Mouse (Mus musculus) erythroid progenitor cell, adult 5-6 weeks (primary cell): ENCODE data around the gene Hprt. TPM values are rescaled to one million over a fixed set of nuclear protein-coding genes. Genes with fewer than 3 reads are reported as not detected.
"Not testable (repeated sequence)": the region's sequence is repeated elsewhere in the genome, so short reads cannot be mapped to it uniquely, and the experiment has no call there.

Experiments
- ATAC-seq: replicated peaks from 2 replicates; pipeline ENCODE4 v1.8.0; 2016; ENCODE audit warnings: moderate number of reproducible peaks, mild to moderate bottlenecking, moderate TSS enrichment, inconsistent platforms; ENCODE audit not compliant: poor library complexity, low FRiP score, severe bottlenecking
- total RNA-seq, 2 experiments: library from RNA; stranded (forward) in 1 of 2; stranded (reverse) in 1 of 2; fragments of 150-400 nt in 1 of 2; fragments of 186-747, 209-891 nt in 1 of 2; gene quantifications; 2 replicates each; pipeline versions ENCODE4 v1.2.3 to v1.2.4; 2015 to 2017; ENCODE audit warnings: low replicate concordance in 2 of 2

The Hprt gene
- total RNA-seq (2015; ENCODE audit: low replicate concordance): 82.6 and 119 TPM in 2 replicates
- total RNA-seq (2017; ENCODE audit: low replicate concordance): 86.4 and 105 TPM in 2 replicates

DNA sequence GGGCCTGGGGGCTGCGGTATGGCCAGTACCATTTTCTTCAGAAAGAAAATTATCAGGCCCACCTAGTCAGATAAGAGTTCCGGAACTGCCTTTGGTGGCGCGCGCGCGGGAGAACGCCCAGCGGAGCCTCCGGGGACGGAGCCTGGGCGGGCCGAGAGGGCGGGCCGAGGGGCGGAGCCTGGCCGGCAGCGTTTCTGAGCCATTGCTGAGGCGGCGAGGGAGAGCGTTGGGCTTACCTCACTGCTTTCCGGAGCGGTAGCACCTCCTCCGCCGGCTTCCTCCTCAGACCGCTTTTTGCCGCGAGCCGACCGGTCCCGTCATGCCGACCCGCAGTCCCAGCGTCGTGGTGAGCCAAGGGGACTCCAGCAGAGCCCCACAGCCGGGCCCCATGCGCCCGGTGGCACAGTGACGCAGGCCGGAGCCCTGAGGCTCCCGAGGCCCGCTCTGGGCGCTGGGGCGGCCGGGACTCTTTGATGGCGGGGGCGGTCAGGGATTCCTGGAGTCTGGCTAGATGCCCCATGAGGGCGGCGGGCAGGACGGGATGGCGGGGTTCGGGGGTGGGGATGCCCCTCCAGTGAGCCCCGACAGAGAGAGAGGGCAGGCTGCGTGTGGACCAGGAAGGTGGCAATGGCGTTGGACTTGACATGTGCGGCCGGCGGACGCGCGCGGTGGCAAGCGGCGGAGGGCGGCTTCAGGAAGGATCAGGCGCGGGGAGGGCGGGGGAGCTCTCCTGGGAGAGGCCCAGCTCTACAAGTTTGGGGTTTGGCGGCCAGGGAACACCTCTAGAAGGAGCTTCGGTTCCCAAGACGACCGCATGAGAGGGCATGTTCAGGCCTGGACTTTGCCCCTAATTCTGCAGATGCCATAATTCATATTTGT, at the start of gene Hprt:
Gene Hprt, plus strand, starts transcription at position 233 of the 879 bp plus-strand sequence.
- peak; percentile 99 for ATAC-seq

GRCm38 (mm10) chrX:52945509-52945908, 42.4 kb upstream of the Hprt start:
- no peak for ATAC-seq

DNA sequence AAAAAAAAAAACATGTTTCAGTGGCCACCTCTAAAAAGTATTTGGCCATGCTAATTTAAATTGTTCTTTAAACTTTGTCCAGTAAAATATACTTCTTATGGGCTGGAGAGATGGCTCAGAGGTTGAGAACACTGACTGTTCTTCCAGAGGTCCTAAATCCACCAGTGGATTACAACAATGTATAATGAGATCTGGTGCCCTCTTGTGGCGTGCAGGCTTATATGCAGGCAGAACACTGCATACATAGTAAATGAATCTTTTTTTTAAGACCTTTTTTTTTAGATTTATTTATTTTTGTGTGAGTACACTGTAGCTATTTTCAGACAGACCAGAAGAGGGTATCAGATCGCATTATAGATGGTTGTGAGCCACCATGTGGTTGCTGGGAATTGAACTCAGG, 38.2 kb upstream of the Hprt start:
- ATAC-seq: 0 out of 2 replicates have a peak, but pooled peaks have one; percentile 57

DNA sequence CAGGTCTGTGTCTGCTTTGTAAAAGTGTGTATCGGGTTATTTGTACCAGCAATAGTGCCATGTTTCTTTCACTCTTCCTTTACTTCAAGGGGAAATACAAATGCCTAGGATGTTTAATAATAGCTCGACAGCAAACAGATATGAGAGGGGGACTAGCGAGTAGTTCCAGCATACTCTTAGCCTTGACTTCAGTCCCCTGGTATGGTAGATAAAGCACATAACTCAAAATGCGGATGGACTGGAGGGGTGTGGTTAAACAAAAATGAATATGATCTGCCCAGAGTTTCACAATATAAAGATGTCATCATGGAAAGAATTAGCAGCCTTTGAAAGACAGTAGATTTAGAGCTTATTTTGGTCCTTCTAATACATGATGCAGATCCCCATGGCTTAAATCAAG, 31.0 kb upstream of the Hprt start:
- ATAC-seq: no peak

- ATAC-seq: no peak
Observed at GRCm38 (mm10) chrX:52961559-52962110, 26.3 kb upstream of the Hprt start.

DNA sequence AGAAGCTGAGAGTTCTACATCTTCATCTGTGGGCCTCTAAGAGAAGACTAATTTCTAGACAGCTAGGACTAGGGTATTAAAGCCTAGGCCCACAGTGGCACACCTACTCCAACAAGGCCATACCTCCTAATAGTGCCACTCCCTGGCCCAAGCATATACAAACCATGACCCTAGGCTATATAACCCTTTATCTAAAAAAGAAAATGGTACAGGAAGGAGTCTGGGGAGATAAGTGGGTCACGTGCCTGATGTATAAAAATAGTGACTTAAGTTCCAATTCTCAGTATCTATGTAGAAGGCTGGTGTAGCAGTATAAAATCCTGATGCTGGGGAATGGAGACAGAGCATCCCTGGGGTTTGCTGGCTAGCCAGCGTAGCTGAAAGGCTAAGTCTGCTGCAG, 22.8 kb upstream of the Hprt start:
- no peak for ATAC-seq

DNA sequence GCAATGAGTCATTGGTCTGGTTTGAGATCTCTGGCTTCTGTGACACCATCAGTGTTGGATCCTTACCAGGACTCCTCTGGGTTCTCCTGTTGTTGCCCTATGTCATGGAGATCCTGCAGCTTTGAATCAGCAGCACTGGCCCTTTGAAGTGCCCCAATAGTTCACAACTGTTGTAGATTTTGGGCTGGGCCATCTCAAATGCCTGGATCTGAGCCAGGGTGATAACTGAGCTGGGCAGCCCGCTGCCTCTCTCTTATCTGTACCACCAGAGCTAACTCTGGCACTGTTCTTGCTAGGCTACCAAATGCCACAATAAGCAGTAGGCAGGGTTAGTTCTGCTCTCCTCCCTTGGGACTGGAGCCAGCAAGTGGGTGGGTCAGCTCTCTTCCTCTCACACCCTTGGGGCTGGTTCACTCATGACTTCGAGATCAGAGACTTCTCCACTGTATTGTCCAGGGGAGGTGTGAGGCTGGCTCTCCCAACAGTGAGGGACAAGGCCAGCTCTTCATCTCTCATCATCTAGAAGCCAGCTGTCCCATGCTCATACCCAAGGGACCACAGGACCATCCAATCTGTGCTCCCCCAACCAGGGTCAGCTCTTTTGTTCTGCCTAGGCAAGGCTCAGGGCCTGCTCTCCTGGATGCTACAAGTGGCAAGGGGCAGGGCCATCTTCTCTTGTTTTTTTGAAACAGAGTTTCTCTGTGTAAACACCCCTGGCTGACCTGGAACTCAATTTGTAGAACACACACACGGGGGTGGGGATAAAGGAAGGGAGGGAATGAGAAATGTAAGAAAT, 16.5 kb upstream of the Hprt start:
- peak; percentile 99 for ATAC-seq

GRCm38 (mm10) chrX:52972129-52972528, 15.8 kb upstream of the Hprt start:
- ATAC-seq: no peak

DNA sequence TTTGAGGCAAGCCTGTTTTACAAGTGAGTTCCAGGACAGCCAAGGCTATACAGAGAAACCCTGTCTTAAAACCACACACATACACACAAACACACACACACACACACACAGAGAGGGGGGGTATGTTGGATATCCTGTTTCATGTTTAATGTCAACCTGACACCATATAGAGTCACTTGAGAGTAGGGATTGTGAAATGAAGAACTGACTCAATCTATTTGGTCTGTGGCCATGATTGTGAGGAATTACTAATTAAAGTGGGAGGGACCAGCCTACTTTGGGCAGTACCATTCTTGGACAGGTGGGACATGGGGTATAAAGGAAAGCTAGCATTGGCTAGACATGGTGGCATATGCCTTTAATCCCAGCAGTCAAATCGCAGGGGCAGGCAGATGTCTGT, 15.3 kb upstream of the Hprt start:
- no peak for ATAC-seq

- no peak for ATAC-seq
Observed at GRCm38 (mm10) chrX:52978576-52978975, 9.4 kb upstream of the Hprt start.

DNA sequence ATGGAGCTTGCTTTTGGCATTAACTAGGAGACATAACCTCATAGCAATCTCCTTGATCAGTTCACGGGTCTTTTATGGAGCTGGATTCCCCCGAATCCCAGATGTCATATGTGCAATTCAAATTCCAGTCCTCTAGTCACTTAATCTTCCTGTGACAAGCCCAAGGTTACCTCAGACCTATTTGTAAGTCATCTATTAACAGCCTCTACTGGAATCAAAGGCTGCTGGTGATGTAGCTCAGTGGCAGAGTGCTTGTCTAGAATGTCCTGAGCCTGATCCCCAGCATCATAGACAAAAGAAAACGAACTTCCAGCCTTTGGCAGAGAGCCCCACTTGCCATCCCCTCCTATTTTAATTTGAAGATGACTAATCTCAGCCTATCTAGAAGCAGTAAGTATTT, 6.6 kb upstream of the Hprt start:
- no peak for ATAC-seq

GRCm38 (mm10) chrX:52994726-52995125, 6.8 kb downstream of the Hprt start:
- ATAC-seq: not testable (repeated sequence)

DNA sequence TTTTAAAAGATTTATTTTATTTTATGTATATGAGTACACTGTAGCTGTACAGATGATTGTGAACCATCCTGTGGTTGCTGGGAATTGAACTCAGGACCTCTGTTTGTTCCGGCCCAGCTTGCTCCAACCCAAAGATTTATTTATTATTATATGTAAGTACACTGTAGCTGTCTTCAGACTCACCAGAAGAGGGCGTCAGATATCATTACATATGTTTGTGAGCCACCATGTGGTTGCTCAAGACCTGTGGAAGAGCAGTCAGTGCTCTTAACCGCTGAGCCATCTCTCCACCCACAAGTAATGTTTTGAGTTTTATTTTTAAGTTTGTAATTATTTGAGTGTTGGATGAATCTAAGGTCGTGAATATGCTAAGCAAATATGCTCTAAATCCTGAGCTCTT, 16.9 kb downstream of the Hprt start:
- not testable (repeated sequence) for ATAC-seq

- ATAC-seq: peak; percentile 63; the same call in 1 of the 2 replicates
Observed at GRCm38 (mm10) chrX:53006062-53006461, 18.1 kb downstream of the Hprt start.

GRCm38 (mm10) chrX:53015549-53015948, 27.6 kb downstream of the Hprt start:
- ATAC-seq: no peak

DNA sequence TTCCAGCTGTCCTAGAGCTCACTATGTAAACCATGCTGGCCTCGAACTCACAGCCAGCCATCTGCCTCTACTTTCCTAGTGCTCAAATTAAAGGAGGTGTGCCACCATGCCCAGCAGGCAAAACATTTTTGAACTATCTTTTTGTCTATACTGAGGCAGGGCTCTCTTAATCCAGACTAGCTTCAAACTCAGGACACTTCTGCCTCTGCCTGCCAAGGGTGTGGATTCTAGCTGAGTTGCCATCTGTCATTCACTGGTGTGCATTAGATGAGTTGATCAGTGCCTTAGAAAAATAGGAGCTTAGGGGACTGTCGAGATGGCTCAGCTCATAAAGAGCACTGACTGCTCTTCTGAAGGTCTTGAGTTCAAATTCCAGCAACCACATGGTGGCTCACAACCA, 35.1 kb downstream of the Hprt start:
- no peak for ATAC-seq

GRCm38 (mm10) chrX:53024268-53024667, 36.3 kb downstream of the Hprt start:
- not testable (repeated sequence) for ATAC-seq

GRCm38 (mm10) chrX:53025471-53026223, 37.7 kb downstream of the Hprt start:
- no peak for ATAC-seq

- no peak for ATAC-seq
Observed at GRCm38 (mm10) chrX:53029559-53029958, 41.6 kb downstream of the Hprt start.

DNA sequence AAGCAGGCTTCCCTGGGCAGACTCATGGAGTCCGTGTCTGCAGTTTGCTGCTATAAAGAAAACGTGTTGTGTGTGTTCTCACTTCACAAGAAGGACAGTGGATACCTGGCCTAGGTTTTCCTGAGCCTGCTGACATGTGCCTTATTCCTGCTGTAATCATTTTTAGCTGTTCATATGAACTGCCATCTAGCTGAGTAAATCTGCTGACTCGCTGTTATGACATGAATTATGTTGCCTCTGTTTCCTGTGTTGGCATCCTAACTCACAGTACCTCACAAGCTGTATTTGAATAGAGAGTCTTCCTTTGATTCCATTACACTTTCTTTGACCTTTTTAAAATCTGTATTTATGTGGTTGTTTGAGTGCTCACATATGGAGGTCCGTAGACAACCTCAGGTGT, 50.3 kb downstream of the Hprt start:
- ATAC-seq: no peak
